In genomic region chr11:109908207-109909031, GRCm38 (mm10) we compare ENCODE assay signal across 20 mouse cellular contexts.
A peak's percentile ranks its signal among the peaks of the same experiment; 100 is the strongest.
DNase-seq lines count a peak whose midpoint lies in the region.
"Had no signal": no experiment of that assay in that cellular context is flagged by ENCODE, and none has a peak within 500 bp of the region (broad histone marks: within the 10 kb centered on the region; RNA-seq: fewer than 3 reads in every experiment).

No protein-coding gene starts in this region.

- no peak overlapping the region for H3K4me3 ChIP-seq in limb, embryonic 10.5 days
- H3K4me3 ChIP-seq: forebrain, embryonic 10.5 days; limb, embryonic 13.5 days; midbrain, embryonic 10.5 days; neural tube, embryonic 12.5 days had no signal

- H3K27ac ChIP-seq in limb, embryonic 10.5 days: peak overlapping the region; percentile 19; the same call in 1 of the 2 replicates
- H3K27ac ChIP-seq: limb, embryonic 13.5 days; liver, embryonic 14.5 days; midbrain, embryonic 10.5 days; neural tube, embryonic 12.5 days had no signal

- 0 out of 2 replicates have a peak, but pooled peaks cover 1% of the 10 kb centered on the region for H3K9me3 ChIP-seq in limb, embryonic 10.5 days (replicated peaks)
- H3K9me3 ChIP-seq: forebrain, embryonic 10.5 days; limb, embryonic 13.5 days; neural tube, embryonic 12.5 days had no signal

- H3K4me1 ChIP-seq in limb, embryonic 10.5 days: peaks cover 35% of the 10 kb centered on the region
- H3K4me1 ChIP-seq: midbrain, embryonic 10.5 days; neural tube, embryonic 12.5 days had no signal

- WGBS in limb, embryonic 10.5 days: 91% methylated on average over 10 of the region's 10 CpGs

- peak; percentile 89 for DNase-seq in heart, adult 11 months
- DNase-seq in heart, adult 18-20 months: no peak
- peak; percentile 5 for DNase-seq in ovary, adult 18-20 months (ENCODE audit: low spot score)
- DNase-seq in ovary, postnatal 36 days (ENCODE audit: low spot score): no peak
- no peak for DNase-seq in limb, embryonic 10.5 days (ENCODE audit: low spot score)
- no peak for DNase-seq in left cerebral cortex, adult 8-10 months (ENCODE audit: low spot score in 2 of 2)
- DNase-seq in right cerebral cortex, adult 18-20 months: no peak
- DNase-seq in thymus, postnatal 10 days (ENCODE audit: low spot score in 2 of 2): no peak
- DNase-seq: adrenal gland, postnatal 14 days; B cell, adult 2 months; cerebellum, adult 11 months; cerebellum, postnatal 10 days; kidney, adult 11 months; layer of hippocampus, adult 9-11 months; thymus, postnatal 4 days had no signal

- H3K36me3 ChIP-seq in limb, embryonic 10.5 days: no peaks in the 10 kb centered on the region
- H3K36me3 ChIP-seq: forebrain, embryonic 10.5 days; limb, embryonic 13.5 days; midbrain, embryonic 10.5 days; neural tube, embryonic 12.5 days had no signal

- no peaks in the 10 kb centered on the region for H3K27me3 ChIP-seq in limb, embryonic 10.5 days (ENCODE audit: low read depth, poor library complexity, severe bottlenecking)
- H3K27me3 ChIP-seq: limb, embryonic 13.5 days; neural tube, embryonic 12.5 days had no signal

Comparison
In these comparisons a context has a peak if more than half of its experiments do, and no peak if none do; other contexts are left out.
1. DNase-seq: peak in heart, adult 11 months (single experiment) and ovary, adult 18-20 months (single experiment); none in heart, adult 18-20 months (0 of 2), ovary, postnatal 36 days (single experiment), limb, embryonic 10.5 days (single experiment), left cerebral cortex, adult 8-10 months (0 of 2), right cerebral cortex, adult 18-20 months (single experiment) and thymus, postnatal 10 days (0 of 2).